Mouse (Mus musculus): ENCODE measurements around the gene Gfpt1.

Gene Gfpt1

GRCm38 (mm10) chr6:87131078-87131477, 88.4 kb downstream of the Gfpt1 start:
- DNase-seq (ENCODE audit: extremely low read depth, low read depth, low spot score): no peak

- no peak for DNase-seq (ENCODE audit: extremely low read depth, low read depth, low spot score)
These were observed 90.9 kb downstream of the Gfpt1 start for GRCm38 (mm10) chr6:87133520-87133919.

- no peak for DNase-seq (ENCODE audit: extremely low read depth, low read depth, low spot score)
These were observed 91.4 kb downstream of the Gfpt1 start for GRCm38 (mm10) chr6:87133966-87134546.

- DNase-seq (ENCODE audit: extremely low read depth, low read depth, low spot score): no peak
These were observed 95.8 kb downstream of the Gfpt1 start for GRCm38 (mm10) chr6:87138479-87138878.

- no peak for DNase-seq (ENCODE audit: extremely low read depth, low read depth, low spot score)
These were observed 97.3 kb downstream of the Gfpt1 start for GRCm38 (mm10) chr6:87139796-87140553.

Measured in fat pad, adult 2 months (tissue).